Mouse (Mus musculus) small intestine, adult 2 months (tissue): ENCODE data around the gene Hexim1. TPM values are rescaled to one million over a fixed set of nuclear protein-coding genes. Genes with fewer than 3 reads are reported as not detected.

Experiments
- H3K27ac ChIP-seq: fragments of 200-500 bp; 2 replicates; pipeline ENCODE4 v1.5.1; 2012; ENCODE audit warnings: low read depth, low read length, control low read depth, inconsistent platforms; ENCODE audit not compliant: insufficient read depth
- H3K27me3 ChIP-seq: fragments of 200-500 bp; 2 replicates; pipeline ENCODE4 v1.6.1; 2012; ENCODE audit warnings: mild to moderate bottlenecking, moderate library complexity, low read length, inconsistent platforms; ENCODE audit not compliant: control insufficient read depth, insufficient read depth
- H3K36me3 ChIP-seq: fragments of 200-500 bp; 2 replicates; pipeline ENCODE4 v1.6.1; 2012; ENCODE audit warnings: mild to moderate bottlenecking, low read length, control low read depth, inconsistent platforms; ENCODE audit not compliant: control insufficient read depth, insufficient read depth
- H3K4me1 ChIP-seq: fragments of 200-500 bp; 2 replicates; pipeline ENCODE4 v1.6.1; 2012; ENCODE audit warnings: low read length, inconsistent platforms, mixed read lengths; ENCODE audit not compliant: control insufficient read depth, insufficient read depth, insufficient read length
- H3K4me3 ChIP-seq: fragments of 200-500 bp; 2 replicates; pipeline ENCODE4 v1.5.1; 2012; ENCODE audit warnings: low read depth, mild to moderate bottlenecking, control low read depth, inconsistent platforms, low read length, moderate library complexity
- CTCF ChIP-seq: fragments of 200-500 bp; IDR thresholded peaks from 2 replicates; pipeline ENCODE4 v1.5.1; 2012; ENCODE audit warnings: low read depth, mild to moderate bottlenecking, control low read depth, inconsistent platforms, low read length, moderate library complexity, mixed read lengths; ENCODE audit not compliant: insufficient replicate concordance, insufficient read length; ENCODE audit errors: extremely low read depth
- POLR2A ChIP-seq: fragments of 200-500 bp; IDR thresholded peaks from 2 replicates; pipeline ENCODE4 v1.6.1; 2012; ENCODE audit warnings: low read depth, mild to moderate bottlenecking, control low read depth, inconsistent platforms, low read length, moderate library complexity
- WGBS: fragments of 180-500 bp; shearing (Covaris S2); methylation state at CpG from one replicate; pipeline ENCODE4 v1.1.7; 2018; 5-methylcytosine and 5-hydroxymethylcytosine counted together
- polyA plus RNA-seq: library from polyadenylated mRNA; depleted of rRNA; stranded (reverse); fragments of >200 nt; gene quantifications from 2 replicates; pipeline ENCODE4 v1.2.3, GENCODE M21; 2012; rRNA removed

Hexim1 gene
- polyA plus RNA-seq, 1 experiment, result 11.4 TPM

- Histone ChIP-seq H3K27ac (peak overlapping the region; percentile 14; the same call in 1 of the 2 replicates), H3K4me3 (peak overlapping the region; percentile 59), H3K27me3 (no peaks in the 10 kb centered on the region), H3K36me3 (no peaks in the 10 kb centered on the region), H3K4me1 (peaks cover 2% of the 10 kb centered on the region; the same call in 1 of the 2 replicates)
- no peak for TF ChIP-seq POLR2A
- peak; percentile 98 for TF ChIP-seq CTCF
- 3% methylated on average over 25 of the region's 25 CpGs for WGBS
These were observed 42.8 kb downstream of the Hexim1 start for GRCm38 (mm10) chr11:103158621-103159478.

GRCm38 (mm10) chr11:103160738-103161137 is 44.7 kb downstream of the Hexim1 start:
- TF ChIP-seq CTCF (no peak), POLR2A (no peak)
- 94% methylated on average over 11 of the region's 11 CpGs for WGBS
- H3K27me3 ChIP-seq, result no peaks in the 10 kb centered on the region

DNA sequence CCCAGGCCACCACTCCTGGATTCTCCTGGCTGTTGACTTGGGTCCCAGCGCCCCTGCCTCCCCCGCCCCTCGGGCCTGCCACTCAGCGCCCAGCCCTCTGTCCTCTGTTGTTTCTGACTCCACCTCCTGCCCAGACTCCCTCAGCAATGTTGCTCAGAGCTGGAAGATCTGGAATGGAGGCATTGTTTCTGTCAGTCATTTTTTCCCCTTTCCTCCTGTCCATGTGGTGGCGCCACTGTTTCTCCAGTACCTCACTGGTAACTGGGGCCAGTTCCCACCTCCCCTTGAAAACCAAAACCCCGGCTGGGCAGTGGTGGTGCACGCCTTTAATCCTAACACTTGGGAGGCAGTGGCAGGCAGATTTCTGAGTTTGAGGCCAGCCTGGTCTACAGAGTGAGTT is 45.4 kb downstream of the Hexim1 start:
- no peaks in the 10 kb centered on the region for H3K27me3 ChIP-seq
- 77% methylated on average over 7 of the region's 7 CpGs for WGBS
- peak; percentile 13; the same call in 1 of the 2 replicates for TF ChIP-seq CTCF
- TF ChIP-seq POLR2A, result no peak
- peaks cover 2% of the 10 kb centered on the region; the same call in 1 of the 2 replicates for H3K4me1 ChIP-seq
- H3K27ac ChIP-seq, result no peak overlapping the region
- H3K36me3 ChIP-seq, result no peaks in the 10 kb centered on the region
- H3K4me3 ChIP-seq, result no peak overlapping the region

More at GRCm38 (mm10) chr11:103160738-103161137, 44.7 kb downstream of the Hexim1 start:
- Histone ChIP-seq H3K27ac (no peak overlapping the region), H3K4me3 (no peak overlapping the region), H3K36me3 (no peaks in the 10 kb centered on the region), H3K4me1 (peaks cover 2% of the 10 kb centered on the region; the same call in 1 of the 2 replicates)

DNA sequence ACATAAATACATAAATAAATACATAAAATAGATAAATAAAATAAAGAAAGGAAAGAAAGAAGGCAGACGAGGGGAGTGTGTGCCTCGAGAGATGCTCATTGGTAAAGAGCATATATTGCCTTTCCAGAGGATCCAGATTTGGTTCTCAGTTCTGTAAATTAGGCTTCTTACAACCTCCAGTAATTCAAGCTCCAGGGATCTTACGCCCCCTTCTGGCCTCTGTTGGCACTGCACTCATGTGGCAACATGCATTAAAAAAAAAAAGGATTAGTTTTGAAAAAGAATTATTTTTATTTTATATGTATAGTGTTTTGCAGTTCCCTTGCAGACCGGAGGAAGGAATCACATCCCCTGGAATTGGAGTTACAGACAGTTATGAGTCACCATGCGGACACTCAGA is 46.1 kb downstream of the Hexim1 start:
- Histone ChIP-seq H3K27me3 (no peaks in the 10 kb centered on the region), H3K36me3 (no peaks in the 10 kb centered on the region), H3K27ac (no peak overlapping the region), H3K4me1 (peaks cover 2% of the 10 kb centered on the region; the same call in 1 of the 2 replicates), H3K4me3 (no peak overlapping the region)
- WGBS, result 92% methylated on average over 5 of the region's 5 CpGs
- no peak for TF ChIP-seq POLR2A
- TF ChIP-seq CTCF, result peak; percentile 23; the same call in 1 of the 2 replicates

GRCm38 (mm10) chr11:103164391-103164790 is 48.4 kb downstream of the Hexim1 start:
- Histone ChIP-seq H3K4me1 (no peaks in the 10 kb centered on the region), H3K4me3 (no peak overlapping the region), H3K27me3 (no peaks in the 10 kb centered on the region), H3K27ac (no peak overlapping the region), H3K36me3 (no peaks in the 10 kb centered on the region)
- 16% methylated on average over 10 of the region's 10 CpGs for WGBS
- TF ChIP-seq CTCF (no peak), POLR2A (no peak)

- Histone ChIP-seq H3K36me3 (no peaks in the 10 kb centered on the region), H3K4me3 (no peak overlapping the region), H3K27me3 (peaks cover 16% of the 10 kb centered on the region), H3K27ac (no peak overlapping the region), H3K4me1 (peaks cover 7% of the 10 kb centered on the region)
- 23% methylated on average over 9 of the region's 9 CpGs for WGBS
- TF ChIP-seq POLR2A (no peak), CTCF (peak; percentile 80; the same call in 1 of the 2 replicates)
These were observed 52.8 kb downstream of the Hexim1 start for GRCm38 (mm10) chr11:103168690-103169390.

Other genes starting within 250 kb of the Hexim1 start
- gene Eftud2, start 235.2 kb upstream of the Hexim1 start, polyA plus RNA-seq, result 30.7 and 57.1 TPM in 2 replicates
- not detected in 2 replicates for gene Ccdc103, start 235.0 kb upstream of the Hexim1 start, polyA plus RNA-seq
- gene Fam187a, start 231.1 kb upstream of the Hexim1 start, polyA plus RNA-seq, result not detected in 2 replicates
- 0.30 and 0.65 TPM in 2 replicates for gene Gfap, start 215.3 kb upstream of the Hexim1 start, polyA plus RNA-seq
- gene Kif18b, start 191.1 kb upstream of the Hexim1 start, polyA plus RNA-seq, result 2.2 and 5.0 TPM in 2 replicates
- gene C1ql1, start 169.5 kb upstream of the Hexim1 start, polyA plus RNA-seq, result 0.29 and 0.70 TPM in 2 replicates
- gene Nmt1, start 88.0 kb upstream of the Hexim1 start, polyA plus RNA-seq, result 16.8 and 34.1 TPM in 2 replicates
- gene Dcakd, start 87.9 kb upstream of the Hexim1 start, polyA plus RNA-seq, result 29.3 and 57.7 TPM in 2 replicates
- 3.1 and 4.8 TPM in 2 replicates for gene Plcd3, start 14.6 kb upstream of the Hexim1 start, polyA plus RNA-seq
- 89.3 and 234 TPM in 2 replicates for gene Acbd4, start 14.5 kb upstream of the Hexim1 start, polyA plus RNA-seq
- 0.86 and 2.2 TPM in 2 replicates for gene Hexim2, start 16.2 kb downstream of the Hexim1 start, polyA plus RNA-seq
- gene Fmnl1, start 54.9 kb downstream of the Hexim1 start, polyA plus RNA-seq, result 7.1 and 8.4 TPM in 2 replicates
- 0.50 and 0.51 TPM in 2 replicates for gene 1700023F06Rik, start 92.3 kb downstream of the Hexim1 start, polyA plus RNA-seq
- gene Spata32, start 102.2 kb downstream of the Hexim1 start, polyA plus RNA-seq, result not detected in 2 replicates
- 9.9 and 12.7 TPM in 2 replicates for gene Map3k14, start 151.2 kb downstream of the Hexim1 start, polyA plus RNA-seq
- 105 and 122 TPM in 2 replicates for gene Arhgap27, start 247.5 kb downstream of the Hexim1 start, polyA plus RNA-seq